Mouse (Mus musculus) cerebellum, adult 2 months (tissue): ENCODE results near the gene Lrrk1.

Source experiments
- CTCF ChIP-seq: fragments of 200-500 bp; IDR thresholded peaks from 2 replicates; pipeline ENCODE4 v1.5.1; 2011; ENCODE audit warnings: low read depth, mild to moderate bottlenecking, control low read depth, low read length, moderate library complexity, borderline replicate concordance; ENCODE audit not compliant: insufficient read depth
- POLR2A ChIP-seq: fragments of 200-500 bp; IDR thresholded peaks from 2 replicates; pipeline ENCODE4 v1.6.1; 2011; ENCODE audit warnings: low read length, control low read depth, borderline replicate concordance; ENCODE audit not compliant: insufficient read depth

DNA sequence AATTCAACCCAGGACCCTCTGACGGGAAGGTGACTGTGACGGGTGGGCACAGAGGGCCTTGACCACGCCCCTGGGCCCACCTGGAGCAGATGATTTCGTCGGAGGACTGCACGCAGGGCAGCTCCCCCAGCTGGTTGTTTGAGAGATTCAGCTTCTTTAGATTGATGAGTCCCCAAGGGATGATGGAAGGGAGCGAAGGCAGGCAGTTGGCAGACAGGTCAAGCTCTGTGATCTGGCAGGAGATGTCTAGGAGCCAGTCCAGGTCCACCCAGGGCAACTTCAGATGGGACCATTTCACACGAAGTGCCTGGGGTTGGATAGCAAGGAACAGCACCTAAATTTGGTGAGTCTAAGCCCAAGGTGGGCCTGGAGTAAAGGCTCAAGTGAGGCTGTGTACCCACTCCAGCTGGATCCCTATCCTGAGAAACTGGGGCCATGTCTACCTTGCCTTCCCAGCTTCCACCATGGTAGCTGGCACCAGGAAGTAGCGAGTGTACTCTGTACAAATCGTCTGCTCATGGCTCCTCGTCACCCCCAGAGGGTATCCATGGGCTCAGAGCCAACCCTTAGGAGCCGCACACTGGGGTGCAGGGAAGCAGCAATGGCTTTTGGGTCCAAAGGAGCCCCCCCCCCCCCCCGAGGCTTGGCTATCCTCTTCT lies 79.4 kb downstream of the Lrrk1 start:
- no peak for TF ChIP-seq POLR2A
- no peak for TF ChIP-seq CTCF
